Mouse (Mus musculus) activated CD4-positive, CD25-positive, alpha-beta regulatory T cell, adult 4 months (primary cell): Measurements from ENCODE around the gene Khdc3. TPM values are rescaled to one million over a fixed set of nuclear protein-coding genes. Genes with fewer than 3 reads are reported as not detected.
"Not testable (repeated sequence)": the region's sequence is repeated elsewhere in the genome, so short reads cannot be mapped to it uniquely, and the experiment has no call there.

ENCODE experiments used
- ATAC-seq: one replicate; pipeline ENCODE4 v1.8.0; 2017
- polyA plus RNA-seq, 2 experiments: library from polyadenylated mRNA; unstranded; fragments of 100-300 nt; shearing (Covaris generic); gene quantifications; one replicate each; pipeline ENCODE4 v1.2.1; 2017

Khdc3 gene
- polyA plus RNA-seq, 2 experiments from 2014 or later: 0.40 to 0.46 TPM

GRCm38 (mm10) chr9:73103159-73103879 is 1.7 kb downstream of the Khdc3 start:
- ATAC-seq: no peak

- ATAC-seq: no peak
Measured at GRCm38 (mm10) chr9:73103880-73104198, 2.2 kb downstream of the Khdc3 start.

- no peak for ATAC-seq
Measured at GRCm38 (mm10) chr9:73105141-73105540, 3.5 kb downstream of the Khdc3 start.

GRCm38 (mm10) chr9:73105771-73106170 is 4.1 kb downstream of the Khdc3 start:
- no peak for ATAC-seq

- ATAC-seq: peak; percentile 96
Measured at GRCm38 (mm10) chr9:73112919-73113906, 11.6 kb downstream of the Khdc3 start, which contains the start of gene Rsl24d1. Rsl24d1 (plus strand) TSS chr9:73113426.

GRCm38 (mm10) chr9:73116704-73117103 is 15.1 kb downstream of the Khdc3 start:
- ATAC-seq: not testable (repeated sequence)

GRCm38 (mm10) chr9:73118012-73118411 is 16.4 kb downstream of the Khdc3 start:
- no peak for ATAC-seq

GRCm38 (mm10) chr9:73121735-73122134 is 20.1 kb downstream of the Khdc3 start:
- no peak for ATAC-seq

- ATAC-seq: no peak
Measured at GRCm38 (mm10) chr9:73125043-73125570, 23.5 kb downstream of the Khdc3 start.

GRCm38 (mm10) chr9:73127457-73127856 is 25.8 kb downstream of the Khdc3 start:
- ATAC-seq: no peak

- ATAC-seq: no peak
Measured at GRCm38 (mm10) chr9:73129875-73130274, 28.2 kb downstream of the Khdc3 start.

GRCm38 (mm10) chr9:73130529-73130928 is 28.9 kb downstream of the Khdc3 start:
- ATAC-seq: no peak

GRCm38 (mm10) chr9:73137341-73137886 is 35.8 kb downstream of the Khdc3 start:
- ATAC-seq: no peak

Other genes with a start within 250 kb of the Khdc3 start
- gene Pygo1, start 176.2 kb upstream of the Khdc3 start, polyA plus RNA-seq: not detected
- gene Dyx1c1, start 143.1 kb upstream of the Khdc3 start, polyA plus RNA-seq: 1 to 10 TPM; 5.5 to 8.1 TPM
- not detected for gene Gm44503, start 143.0 kb upstream of the Khdc3 start, polyA plus RNA-seq
- 1 to 10 TPM; 3.4 to 7.9 TPM for gene Ccpg1os, start 116.5 kb upstream of the Khdc3 start, polyA plus RNA-seq
- gene Ccpg1, start 116.4 kb upstream of the Khdc3 start, polyA plus RNA-seq: 10 to 100 TPM; 72.5 to 77.4 TPM
- gene Pigb, start 61.5 kb upstream of the Khdc3 start, polyA plus RNA-seq: 10 to 100 TPM; 13.0 to 15.6 TPM
- 10 to 100 TPM; 33.8 to 42.7 TPM for gene Rab27a, start 57.0 kb upstream of the Khdc3 start, polyA plus RNA-seq
- not detected for gene Gm20509, start 634 bp downstream of the Khdc3 start, polyA plus RNA-seq
- 10 to 100 TPM; 84.0 to 93.8 TPM for gene Rsl24d1, start 11.6 kb downstream of the Khdc3 start, polyA plus RNA-seq